Mouse (Mus musculus) urinary bladder, postnatal 14 days (tissue): ENCODE results near the gene Astn2.
"Not testable (repeated sequence)": the region's sequence is repeated elsewhere in the genome, so short reads cannot be mapped to it uniquely, and the experiment has no call there.

Experiments
- DNase-seq: peaks from one replicate; pipeline ENCODE4 v3.0.0; 2021; ENCODE audit warnings: low spot score

Gene Astn2

DNA sequence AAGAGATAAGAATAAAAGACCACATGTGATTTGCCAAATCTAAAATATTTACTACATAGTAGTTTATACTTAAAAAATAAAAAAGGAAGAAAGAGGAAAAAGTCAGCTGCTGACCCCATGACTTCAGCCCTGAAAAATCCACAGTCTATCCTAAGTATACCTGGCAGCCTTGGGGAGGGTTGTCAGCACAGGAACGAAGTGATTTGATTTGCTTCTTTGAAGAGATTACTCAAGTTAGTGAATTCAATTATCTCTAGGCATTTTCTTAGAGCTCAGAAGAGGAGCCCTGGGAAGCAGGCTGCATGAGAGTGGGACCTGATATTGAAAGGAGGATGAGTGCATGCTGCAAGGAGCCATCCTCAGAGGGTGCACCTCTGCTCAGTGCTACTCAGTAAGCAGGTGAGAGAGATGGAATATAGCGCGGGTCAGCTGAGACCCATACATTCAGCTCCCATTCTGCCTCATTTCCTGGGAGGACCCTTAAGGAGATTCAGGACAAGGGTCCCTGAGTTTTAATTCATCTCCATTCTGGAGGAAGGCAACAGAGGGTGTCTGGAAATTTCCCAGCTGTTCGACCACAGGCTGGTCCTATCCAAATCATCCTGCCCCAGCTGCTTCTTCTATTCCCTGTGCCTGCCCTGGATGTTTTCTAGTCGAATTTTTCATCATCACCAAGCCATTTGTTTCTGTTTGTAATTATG, 646.1 kb downstream of the Astn2 start:
- no peak for DNase-seq

DNA sequence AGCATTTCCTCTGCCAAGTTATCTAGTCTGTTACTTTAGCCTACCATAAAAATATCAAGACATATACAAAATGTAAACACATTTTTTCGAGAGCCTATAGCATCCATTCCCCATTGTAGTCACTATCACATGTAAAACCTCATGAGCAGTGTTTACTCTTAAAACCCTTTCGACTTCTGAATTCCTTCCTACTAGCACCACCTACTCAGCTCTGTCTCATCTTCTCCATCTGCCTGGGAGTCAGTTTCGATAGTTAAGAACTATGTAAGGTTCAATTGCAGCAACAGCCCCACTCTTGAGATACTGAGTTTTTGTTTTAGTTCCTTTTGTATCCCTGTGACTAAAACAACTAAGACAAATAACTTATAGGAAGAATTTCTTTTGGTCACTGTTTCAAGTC, 651.5 kb downstream of the Astn2 start:
- no peak for DNase-seq

DNA sequence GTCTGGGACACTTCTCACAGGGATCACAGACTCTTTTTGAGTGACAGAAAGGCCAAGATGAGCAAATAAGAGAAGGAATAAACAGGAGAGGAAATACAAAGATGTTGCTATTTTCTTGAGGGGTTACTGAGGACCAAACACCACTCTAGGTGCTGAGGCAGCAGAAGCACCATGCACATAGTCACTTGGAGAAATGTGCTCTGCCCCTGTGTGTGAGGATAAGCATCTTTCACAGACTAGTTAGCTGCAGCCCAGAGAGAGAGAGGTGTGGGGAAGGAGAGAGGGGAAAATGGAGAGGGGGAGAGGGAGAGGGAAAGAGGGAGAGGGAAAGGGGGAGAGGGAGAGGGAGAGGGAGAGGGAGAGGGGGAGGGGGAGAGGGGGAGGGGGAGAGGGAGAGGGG, 659.6 kb downstream of the Astn2 start:
- DNase-seq, result no peak

DNA sequence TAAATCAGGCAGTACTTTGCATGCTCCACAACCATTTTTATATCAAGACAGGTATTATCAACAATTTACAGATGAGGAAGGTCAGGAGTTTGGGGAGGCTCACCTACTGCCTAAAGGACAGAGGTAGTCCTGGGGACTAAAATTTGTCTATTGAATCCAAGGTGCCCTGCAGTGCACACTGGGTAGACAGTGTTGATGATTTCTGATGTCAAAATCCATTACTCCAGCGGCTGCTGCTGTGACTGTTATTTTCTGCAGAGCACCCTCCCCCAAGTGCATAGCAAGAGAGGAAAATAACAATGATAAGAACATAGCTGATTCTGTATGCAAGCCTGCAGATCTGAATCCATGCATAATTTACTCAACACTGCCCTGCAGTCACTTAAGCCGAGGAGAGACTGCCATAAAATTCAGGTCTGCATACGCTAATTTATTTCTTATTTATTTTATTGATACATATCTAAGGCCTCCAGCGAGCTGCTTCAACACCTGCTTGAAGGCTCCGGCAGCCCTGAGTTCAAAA, 660.3 kb downstream of the Astn2 start:
- DNase-seq, result no peak

DNA sequence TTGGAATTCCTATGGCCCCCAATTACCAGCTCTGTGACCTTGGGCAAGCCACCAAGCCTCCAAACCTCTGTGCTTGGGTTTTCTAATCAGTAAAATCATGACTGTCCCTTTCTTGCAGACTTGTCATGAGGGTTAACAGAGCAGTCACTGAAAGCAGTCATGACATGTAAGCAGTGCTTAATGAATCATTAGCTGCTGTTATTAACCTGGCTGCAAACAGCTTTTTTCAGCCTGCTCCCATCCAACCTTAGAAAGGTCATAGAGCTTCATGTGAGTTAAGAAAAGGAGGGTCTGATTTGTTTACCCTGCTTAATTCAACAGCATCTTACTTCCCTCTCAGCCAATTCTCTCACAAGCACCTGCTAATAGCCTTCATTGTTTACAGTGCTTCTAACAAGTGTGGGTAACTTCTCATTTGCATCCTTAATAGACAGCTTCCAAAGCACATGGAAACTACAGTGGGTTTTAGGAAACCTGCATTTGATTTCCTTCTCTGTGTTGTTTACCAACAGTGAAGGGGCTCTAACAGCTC, 661.2 kb downstream of the Astn2 start:
- no peak for DNase-seq

DNA sequence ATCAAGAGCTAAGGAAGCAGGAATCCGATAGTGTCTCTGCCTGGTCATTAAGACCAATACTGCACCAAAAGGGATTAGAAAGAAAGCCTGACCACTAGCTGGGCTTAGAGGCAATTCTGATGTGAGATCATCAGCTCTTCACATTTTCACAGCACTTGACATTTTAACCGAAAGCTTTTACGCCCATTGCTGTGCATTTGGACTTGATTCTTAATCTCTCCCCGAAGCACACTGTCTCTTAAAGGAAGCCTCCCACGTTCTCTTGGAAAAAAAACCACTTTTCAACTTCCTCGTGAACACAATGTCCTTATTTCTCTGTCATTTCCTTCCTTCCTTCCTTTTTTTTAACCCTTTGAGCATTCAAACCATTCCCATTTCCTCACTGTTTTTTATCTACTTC, 680.0 kb downstream of the Astn2 start:
- DNase-seq, result no peak

DNA sequence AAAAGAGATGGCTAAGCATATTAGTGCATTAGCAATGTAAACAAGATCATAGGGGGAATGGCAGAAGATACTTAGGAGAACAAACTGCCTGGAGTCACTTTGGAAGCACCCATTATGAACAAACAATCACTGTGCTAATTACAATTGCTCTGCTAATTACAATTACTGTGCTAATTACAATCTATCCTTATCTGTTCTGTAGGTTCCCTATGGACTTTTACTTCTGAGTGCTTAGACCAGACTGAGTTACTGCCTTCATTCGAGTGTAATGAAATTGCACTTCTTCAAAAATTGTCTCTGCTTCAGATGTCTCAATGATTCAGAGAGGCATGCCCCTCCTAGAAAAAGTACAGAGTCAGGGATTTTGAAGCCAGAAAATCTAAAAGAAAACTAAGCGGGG, 684.8 kb downstream of the Astn2 start:
- no peak for DNase-seq

DNA sequence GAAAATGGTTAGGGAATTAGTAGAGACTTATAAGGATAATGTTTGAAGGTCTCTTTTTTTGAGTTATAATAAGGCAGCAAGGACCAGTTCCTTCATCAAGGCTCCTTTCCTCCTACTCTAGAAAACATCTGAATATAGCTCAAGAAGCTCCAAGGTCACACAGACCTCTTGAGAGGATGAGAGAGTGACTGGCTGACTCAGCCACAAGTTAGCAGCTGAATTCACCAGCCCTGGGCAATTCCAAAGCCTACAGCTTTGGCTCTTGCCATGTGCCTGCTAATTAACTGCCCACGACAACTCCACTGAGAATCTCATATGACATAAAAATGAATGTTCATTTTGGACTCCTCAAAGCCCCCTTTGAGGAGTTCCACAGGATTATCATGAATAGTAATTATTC, 686.5 kb downstream of the Astn2 start:
- no peak for DNase-seq

DNA sequence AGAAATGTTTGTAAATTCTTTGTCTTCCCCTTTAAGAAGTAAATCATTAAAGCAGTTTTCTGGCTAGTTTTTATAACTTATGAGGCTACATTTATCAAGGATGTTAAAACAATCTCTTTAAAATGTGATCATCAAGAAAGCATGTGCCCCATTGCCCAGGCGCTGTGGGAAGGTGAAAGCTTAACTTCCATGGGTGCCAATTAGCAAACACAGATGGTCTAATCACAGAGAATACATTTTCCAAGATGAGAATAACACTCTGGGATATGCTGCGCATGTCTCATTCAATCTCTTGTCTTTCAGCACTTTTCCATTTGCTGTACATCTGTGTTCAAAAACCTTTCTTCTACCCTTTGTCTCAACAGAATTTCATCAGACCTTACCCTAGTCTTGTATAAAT, 688.3 kb downstream of the Astn2 start:
- DNase-seq, result no peak

DNA sequence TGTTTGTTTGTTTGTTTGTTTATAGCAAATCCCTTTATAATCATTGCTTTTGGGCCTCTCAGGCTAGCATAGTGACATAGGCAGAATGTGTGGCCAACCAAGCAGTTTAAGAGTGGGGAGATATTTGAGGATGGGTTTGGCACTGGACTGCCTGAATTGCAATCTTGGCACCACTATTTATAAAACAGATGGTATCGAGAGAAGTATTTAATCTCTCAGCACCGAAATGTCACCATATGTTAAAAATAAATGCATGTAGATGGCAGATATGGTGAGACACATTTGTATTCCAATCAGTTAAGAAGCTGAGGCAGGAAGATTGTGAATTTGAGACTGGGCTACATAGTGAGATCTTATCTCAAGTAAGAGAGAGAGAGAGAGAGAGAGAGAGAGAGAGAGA, 692.7 kb downstream of the Astn2 start:
- DNase-seq, result no peak

DNA sequence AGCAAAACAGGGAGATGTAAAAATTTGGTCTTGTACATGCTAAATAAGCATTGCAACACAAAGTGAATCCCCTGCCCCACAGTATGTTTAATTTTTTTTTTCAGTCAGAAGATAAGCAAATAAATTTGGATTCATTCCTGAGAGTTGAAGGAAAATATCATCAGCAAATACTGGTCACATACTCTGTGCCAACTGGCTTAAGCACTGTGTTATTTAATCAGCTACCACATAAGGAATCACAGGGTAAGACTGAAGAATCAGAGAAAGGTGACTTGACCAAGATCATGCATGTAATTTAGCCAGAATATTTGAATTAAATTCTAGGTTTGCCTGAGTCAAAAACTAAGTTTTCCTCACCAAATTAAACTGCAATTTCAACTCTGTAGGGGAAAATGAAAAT, 693.8 kb downstream of the Astn2 start:
- no peak for DNase-seq

DNA sequence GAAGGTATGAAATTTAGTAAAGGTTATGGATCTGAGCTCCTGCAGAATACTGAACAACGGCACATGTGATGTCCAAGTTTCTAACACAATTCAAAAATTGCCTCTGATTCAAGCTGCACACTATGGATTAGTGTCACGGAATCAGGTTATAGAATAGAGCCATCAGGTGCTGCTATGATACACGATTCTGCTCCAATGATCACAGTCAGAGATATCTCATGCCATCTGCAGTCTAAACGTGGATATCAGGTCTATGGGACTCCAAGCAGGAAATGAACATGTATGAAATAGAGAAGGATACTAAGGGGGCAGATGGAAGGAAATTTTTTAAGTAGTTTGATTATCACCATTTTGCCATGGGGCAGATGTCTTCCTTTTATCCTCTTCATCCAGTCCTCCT, 702.6 kb downstream of the Astn2 start:
- no peak for DNase-seq

DNA sequence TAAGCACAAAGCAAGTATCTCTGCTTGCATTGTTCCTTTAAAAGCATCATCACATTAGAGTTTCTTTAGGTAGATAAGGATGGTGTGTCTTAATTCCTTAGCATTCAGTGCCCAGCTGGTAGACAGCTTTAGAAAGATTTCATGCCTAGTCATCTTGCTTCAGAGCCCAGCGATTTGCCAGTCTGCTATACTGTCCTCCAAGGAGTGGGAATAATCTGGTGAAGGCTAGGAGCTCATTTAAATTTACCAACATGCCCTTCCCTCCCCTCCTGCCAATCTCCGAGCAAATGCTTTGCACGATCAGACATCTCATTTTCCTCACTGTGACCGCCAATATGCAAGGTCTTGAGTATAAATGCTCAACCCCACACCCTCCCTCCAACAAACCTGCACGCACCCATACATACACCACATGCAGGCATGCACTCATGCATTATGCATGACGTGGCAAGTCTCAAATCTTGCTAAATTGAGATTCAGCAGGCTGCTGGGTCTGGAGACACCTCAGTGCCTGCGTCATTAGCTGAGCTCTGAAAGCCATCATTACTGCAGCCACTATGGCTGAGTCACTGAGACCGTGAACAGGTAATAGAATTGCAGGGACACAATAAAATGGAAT, 704.6 kb downstream of the Astn2 start:
- no peak for DNase-seq

DNA sequence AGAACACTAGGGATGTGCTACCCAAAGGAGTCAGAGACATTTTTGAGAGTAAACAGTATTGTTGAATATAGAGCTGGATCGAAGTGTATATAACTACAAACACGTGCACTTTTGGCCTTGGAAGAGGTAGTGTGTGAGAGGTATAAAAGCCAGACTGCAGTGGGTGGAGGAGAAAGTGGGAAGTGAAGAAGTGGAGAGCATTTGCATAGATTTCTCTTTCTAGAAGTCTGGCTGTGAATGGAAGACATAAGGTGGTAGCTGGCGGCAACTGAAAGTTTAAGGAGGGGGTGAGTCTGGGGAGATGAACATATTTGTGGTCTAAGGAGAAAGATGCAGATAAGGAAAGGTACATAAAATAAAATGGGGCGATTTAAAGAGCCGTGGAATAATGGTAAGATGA, 709.2 kb downstream of the Astn2 start:
- no peak for DNase-seq

DNA sequence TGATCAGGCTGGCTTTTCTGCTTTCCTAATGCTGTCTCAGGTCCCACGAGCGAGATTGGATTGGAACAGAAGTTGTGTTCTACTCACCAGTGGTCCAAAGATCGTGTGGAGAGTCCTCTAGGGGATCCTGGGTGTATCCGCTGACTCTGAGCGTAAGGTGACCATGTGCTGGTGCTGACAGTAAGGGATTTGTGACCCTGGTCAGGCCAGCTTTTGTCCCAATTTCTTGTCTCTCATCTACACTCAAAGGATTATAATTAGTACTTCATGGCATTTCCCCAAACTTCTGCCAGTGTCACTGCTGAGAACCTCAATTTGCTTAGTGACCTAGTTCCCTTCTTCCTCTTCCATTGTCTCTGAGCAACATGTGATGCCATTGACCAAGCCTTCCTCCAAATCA, 710.4 kb downstream of the Astn2 start:
- DNase-seq, result no peak

DNA sequence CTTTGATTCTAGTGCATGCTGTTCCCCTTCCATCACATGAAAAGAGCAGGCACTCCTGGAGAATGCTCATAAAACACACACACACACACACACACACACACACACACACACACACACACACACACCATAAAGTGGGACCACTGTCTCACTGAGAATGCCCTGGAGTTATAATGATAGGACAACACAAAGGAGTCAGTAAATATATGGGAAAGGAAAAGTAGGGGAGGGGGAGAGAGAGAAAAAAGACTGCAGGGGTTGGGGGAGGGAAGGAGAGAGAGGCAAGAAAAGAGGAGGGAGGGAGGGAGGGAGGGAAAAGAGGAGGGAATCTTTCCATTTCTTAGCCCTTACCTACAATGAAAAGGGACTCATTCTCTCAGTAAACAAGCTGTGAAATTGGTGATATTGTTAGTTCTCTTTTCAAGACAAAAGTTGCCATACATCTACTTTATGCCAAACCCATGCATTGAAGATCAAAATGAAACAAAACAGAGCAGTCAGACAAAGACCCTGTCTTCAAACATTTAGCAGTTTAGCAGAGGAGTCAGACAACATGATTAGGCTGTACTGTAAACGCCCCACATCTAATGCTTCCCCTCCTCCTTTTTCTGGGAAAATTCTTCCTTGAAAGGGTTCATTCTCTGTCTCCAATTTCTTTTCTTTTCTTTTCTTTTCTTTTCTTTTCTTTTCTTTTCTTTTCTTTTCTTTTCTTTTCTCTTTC, 717.2 kb downstream of the Astn2 start:
- no peak for DNase-seq

DNA sequence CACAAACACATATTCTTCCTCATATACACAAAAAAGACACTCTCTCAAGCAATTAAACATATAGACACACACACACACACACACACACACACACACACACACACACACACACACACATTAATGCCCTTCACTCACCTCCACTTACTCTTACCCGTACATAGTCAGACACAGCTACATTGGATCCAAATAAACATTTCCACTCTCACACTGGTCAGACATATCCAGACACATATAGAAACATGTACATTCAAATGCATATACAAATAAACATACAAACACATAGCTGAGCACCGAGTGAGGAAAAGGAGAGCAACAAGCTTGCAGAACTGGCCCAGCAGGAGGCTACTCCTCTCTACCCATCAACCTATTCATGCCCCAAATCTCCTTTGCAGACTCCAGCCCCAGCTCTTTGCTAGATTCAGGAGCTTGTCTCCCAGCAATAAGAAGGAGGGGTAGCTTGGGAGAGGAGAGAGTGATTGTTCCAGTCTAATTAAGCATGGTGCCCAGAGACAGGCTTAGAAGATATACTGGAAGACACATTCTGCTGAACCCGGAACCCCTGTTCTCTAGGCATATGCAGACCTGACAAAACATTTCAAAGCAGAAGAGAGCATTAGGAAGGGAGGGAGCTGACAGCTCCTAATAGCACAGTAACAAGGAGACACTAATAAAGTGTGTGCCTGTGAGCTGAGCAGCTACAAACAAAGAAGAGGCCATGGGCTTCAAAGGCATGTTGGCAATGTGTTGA, 718.0 kb downstream of the Astn2 start:
- no peak for DNase-seq

DNA sequence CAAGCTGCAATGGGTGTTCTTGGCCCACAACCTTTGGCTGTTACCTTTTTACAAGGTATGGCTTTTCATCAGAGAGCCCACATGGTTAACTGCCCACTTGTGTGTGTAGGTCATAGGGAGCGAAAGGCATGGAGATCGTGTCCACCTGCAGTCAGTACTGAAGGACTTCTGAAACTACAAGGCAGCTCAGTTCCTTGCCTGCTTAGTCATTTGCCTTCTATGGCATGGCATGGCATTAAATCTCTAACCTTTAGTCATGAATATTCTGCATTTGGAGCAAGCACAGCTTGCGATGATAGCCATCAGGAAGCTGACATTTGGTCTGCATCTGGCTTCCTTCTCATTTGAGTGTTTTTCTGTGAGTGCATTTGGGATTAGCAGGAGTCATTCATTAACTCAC, 720.0 kb downstream of the Astn2 start:
- no peak for DNase-seq

DNA sequence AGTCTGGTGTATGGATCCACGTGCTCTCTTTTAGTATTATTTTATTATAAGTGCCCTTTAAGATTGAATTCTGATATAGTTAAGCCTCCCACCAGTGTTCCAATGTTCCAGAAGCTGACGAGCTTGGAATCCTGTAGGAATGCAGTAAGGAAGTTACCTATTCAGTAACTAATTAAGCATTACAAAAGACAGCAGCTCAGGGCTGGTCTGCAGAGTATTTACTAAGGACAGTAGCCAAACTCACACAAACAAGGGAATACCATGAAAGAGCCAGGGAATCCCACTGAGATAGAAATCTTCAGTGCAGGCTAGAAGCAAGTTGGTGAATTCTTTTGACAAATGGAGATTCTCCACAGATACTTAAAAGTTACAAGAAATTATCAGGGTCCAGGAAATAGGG, 724.6 kb downstream of the Astn2 start:
- not testable (repeated sequence) for DNase-seq

DNA sequence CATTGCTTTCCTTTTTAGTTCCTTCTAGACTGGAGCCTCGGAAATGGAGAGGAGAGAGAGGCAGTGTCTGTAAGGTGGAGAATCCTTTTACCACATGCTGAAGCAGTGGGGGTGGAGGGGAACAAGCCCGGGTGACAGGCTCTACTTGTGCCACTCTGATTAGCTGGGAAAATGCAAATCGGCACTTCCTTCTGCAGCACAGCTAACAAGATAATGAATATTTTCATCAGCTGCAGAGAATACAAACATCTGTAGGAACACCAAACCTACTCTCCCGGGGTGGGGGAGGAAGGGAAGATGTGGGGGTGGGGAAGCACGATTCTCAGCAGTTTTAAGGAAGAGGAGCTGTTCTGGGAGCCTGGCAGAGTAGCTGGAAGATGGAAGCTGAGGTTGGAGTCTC, 725.5 kb downstream of the Astn2 start:
- no peak for DNase-seq

DNA sequence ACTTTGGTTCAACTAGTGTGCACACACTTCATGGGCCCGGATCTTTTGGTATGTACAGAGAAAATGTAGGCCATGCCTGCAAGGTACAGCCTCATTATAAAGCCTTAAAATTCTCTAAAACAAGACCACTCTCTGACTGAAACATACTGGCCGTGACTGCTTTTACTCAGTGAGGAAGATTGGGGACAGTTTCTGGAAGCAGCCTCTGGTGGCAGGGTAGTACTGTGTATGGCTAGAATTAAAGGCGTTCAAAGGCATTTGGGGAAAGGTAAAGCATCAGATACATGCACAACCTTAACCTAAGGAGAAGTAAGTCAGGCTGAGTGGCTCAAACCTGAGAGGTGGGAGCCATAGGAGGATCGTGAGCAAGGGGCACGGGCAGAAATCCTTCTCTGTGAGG, 725.9 kb downstream of the Astn2 start:
- no peak for DNase-seq

DNA sequence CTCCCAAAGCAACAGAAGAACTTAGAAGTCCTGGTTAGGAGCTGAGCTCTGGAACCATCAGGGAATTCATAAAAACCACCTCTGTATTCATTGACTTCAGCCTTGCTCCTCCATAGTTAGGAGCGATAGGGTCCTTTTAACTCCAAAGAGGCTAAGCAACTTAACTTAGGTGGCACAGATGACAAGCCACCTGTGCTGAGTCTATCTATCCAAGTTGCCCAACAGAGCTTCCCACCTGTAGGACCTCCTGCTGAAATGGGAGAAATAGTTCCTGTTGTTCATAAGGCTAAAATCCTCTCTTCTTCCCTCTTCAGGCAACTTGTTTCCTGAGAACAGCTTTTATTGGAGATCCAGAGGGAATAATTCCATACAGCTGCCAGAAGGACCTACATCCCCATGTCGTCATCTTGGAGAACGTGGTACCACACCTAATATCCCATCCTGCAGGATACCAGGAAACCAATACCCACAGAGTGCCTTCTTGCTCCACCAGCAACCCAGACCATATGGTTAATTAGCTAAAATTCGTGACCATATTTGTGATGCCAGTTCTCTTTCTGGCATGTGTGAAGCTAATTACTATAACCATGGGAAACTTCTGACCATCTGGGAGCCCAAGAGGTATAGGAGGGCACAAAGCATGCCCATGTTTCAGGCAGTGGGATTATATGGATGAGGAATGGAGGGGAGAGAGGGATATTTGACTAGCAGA, 730.0 kb downstream of the Astn2 start:
- no peak for DNase-seq
